Mouse (Mus musculus) bone marrow macrophage, adult 2 months (primary cell): ENCODE data around the gene Slc12a4.

Experiments used
- CTCF ChIP-seq: IDR thresholded peaks from 2 replicates; pipeline ENCODE4 v1.5.1; 2012; ENCODE audit warnings: low read depth, mild to moderate bottlenecking, low read length, moderate library complexity
- POLR2A ChIP-seq: IDR thresholded peaks from 2 replicates; pipeline ENCODE4 v1.6.1; 2012; ENCODE audit warnings: mild to moderate bottlenecking, low read depth, low read length, borderline replicate concordance

GRCm38 (mm10) chr8:105943321-105943739 is 22.6 kb downstream of the Slc12a4 start, which contains the start of gene Lcat:
- no peak for TF ChIP-seq CTCF
- TF ChIP-seq POLR2A = no peak
